Mouse (Mus musculus) cerebellum, adult 2 months (tissue): Measurements from ENCODE around the gene Ccdc15.
"Not testable (repeated sequence)": the region's sequence is repeated elsewhere in the genome, so short reads cannot be mapped to it uniquely, and the experiment has no call there.

ENCODE experiments used
- CTCF ChIP-seq: fragments of 200-500 bp; IDR thresholded peaks from 2 replicates; pipeline ENCODE4 v1.5.1; 2011; ENCODE audit warnings: low read depth, mild to moderate bottlenecking, control low read depth, low read length, moderate library complexity, borderline replicate concordance; ENCODE audit not compliant: insufficient read depth
- POLR2A ChIP-seq: fragments of 200-500 bp; IDR thresholded peaks from 2 replicates; pipeline ENCODE4 v1.6.1; 2011; ENCODE audit warnings: low read length, control low read depth, borderline replicate concordance; ENCODE audit not compliant: insufficient read depth

DNA sequence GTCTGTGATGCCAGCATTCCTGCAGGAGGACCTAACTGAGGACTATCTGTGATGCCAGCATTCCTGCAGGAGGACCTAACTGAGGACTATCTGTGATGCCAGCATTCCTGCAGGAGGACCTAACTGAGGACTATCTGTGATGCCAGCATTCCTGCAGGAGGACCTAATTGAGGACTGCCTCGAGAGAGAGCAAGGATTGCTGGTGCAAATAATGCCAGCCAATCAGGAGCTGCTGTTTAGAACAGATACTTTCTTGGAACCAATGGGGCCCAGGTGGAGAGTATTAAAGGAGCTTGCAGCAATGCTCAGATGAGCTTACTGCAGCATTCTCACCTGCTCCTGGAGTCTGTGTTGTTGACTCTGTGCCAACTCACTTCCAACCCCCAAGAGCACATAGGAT lies 47.7 kb downstream of the Ccdc15 start:
- not testable (repeated sequence) for TF ChIP-seq CTCF, POLR2A
